Mouse (Mus musculus) spleen, adult 2 months (tissue): ENCODE results near the gene Bspry.

Experiments
- CTCF ChIP-seq: fragments of 200-500 bp; IDR thresholded peaks from 2 replicates; pipeline ENCODE4 v1.5.1; 2011; ENCODE audit warnings: mild to moderate bottlenecking, inconsistent platforms; ENCODE audit not compliant: insufficient read depth, insufficient read length, insufficient replicate concordance; ENCODE audit errors: extremely low read depth
- POLR2A ChIP-seq: fragments of 200-500 bp; IDR thresholded peaks from 2 replicates; pipeline ENCODE4 v1.6.1; 2011; ENCODE audit warnings: low read depth, low read length, inconsistent platforms

DNA sequence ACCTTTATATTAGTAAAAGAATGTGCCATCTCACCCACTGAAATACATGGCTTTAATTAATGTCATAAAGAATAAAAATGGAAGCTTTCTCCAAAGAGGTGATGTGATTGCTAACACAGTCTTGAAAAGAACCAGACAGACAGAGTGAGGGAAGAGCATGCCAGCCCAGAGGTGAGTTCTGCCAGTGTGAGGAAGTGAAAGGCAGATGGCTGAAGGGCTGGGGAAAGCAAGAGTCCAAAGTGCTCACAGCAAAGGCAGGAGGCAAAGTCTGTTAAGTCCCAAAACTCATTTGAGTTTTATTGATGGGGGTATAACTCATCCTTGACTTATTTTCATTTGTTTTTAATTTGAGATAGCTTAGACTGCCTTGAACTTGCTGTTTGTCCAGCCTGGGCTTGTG lies 49.2 kb upstream of the Bspry start:
- TF ChIP-seq CTCF (no peak), POLR2A (no peak)
